Mouse (Mus musculus) ES-E14 (cell line): ENCODE measurements around the gene Ifih1. TPM values are rescaled to one million over a fixed set of nuclear protein-coding genes. Genes with fewer than 3 reads are reported as not detected.

Source experiments
- DNase-seq: peaks from one replicate; pipeline ENCODE4 v3.0.0-alpha.2; 2013; ENCODE audit warnings: low read depth, low spot score
- H3K27ac ChIP-seq: 2 replicates; pipeline ENCODE4 v1.5.1; 2012; ENCODE audit warnings: low read depth, mild to moderate bottlenecking, low read length, moderate library complexity, mixed read lengths; ENCODE audit not compliant: poor library complexity, insufficient read depth, severe bottlenecking
- H3K36me3 ChIP-seq: 2 replicates; pipeline ENCODE4 v1.6.1; 2012; ENCODE audit warnings: mild to moderate bottlenecking, low read length, moderate library complexity, mixed read lengths; ENCODE audit not compliant: control insufficient read depth, poor library complexity, insufficient read depth, severe bottlenecking
- H3K4me1 ChIP-seq, 2 experiments: fragments of 150-350 bp in 1 of 2; sonication (generic) in 1 of 2; 2 replicates each; pipeline ENCODE4 v1.6.1; 2012; ENCODE audit warnings: low read length in 2 of 2, mild to moderate bottlenecking in 1 of 2, mixed read lengths in 1 of 2; ENCODE audit not compliant: control insufficient read depth in 2 of 2, insufficient read depth in 2 of 2, poor library complexity in 1 of 2
- H3K4me3 ChIP-seq, 2 experiments: fragments of 150-350 bp in 1 of 2; sonication (generic) in 1 of 2; 2 replicates each; pipeline ENCODE4 v1.5.1; 2012; ENCODE audit warnings: low read length in 2 of 2, low read depth in 1 of 2, mild to moderate bottlenecking in 1 of 2, mixed read lengths in 1 of 2; ENCODE audit not compliant: insufficient read depth in 1 of 2, poor library complexity in 1 of 2, severe bottlenecking in 1 of 2
- H3K9ac ChIP-seq: 2 replicates; pipeline ENCODE4 v1.6.1; 2012; ENCODE audit warnings: low read depth, mild to moderate bottlenecking, low read length, mixed read lengths; ENCODE audit not compliant: poor library complexity, insufficient read depth, severe bottlenecking
- H3K9me3 ChIP-seq: fragments of 150-350 bp; sonication (generic); 2 replicates; pipeline ENCODE4 v1.6.1; 2012; ENCODE audit warnings: low read depth, mild to moderate bottlenecking, low read length; ENCODE audit not compliant: control insufficient read depth, insufficient read depth
- CHD2 ChIP-seq: IDR thresholded peaks from 2 replicates; pipeline ENCODE4 v1.6.1; 2014; ENCODE audit warnings: mild to moderate bottlenecking, low read depth, low read length, inconsistent platforms
- HCFC1 ChIP-seq: IDR thresholded peaks from 2 replicates; pipeline ENCODE4 v1.6.1; 2012; ENCODE audit warnings: low read length, inconsistent platforms, borderline replicate concordance; ENCODE audit not compliant: insufficient read depth
- MAFK ChIP-seq: IDR thresholded peaks from 2 replicates; pipeline ENCODE4 v1.6.1; 2014; ENCODE audit warnings: mild to moderate bottlenecking, low read depth, low read length, inconsistent platforms; ENCODE audit not compliant: insufficient read depth
- ZC3H11A ChIP-seq: IDR thresholded peaks from 2 replicates; pipeline ENCODE4 v1.6.1; 2012; ENCODE audit warnings: low read depth, mild to moderate bottlenecking, inconsistent platforms, low read length, borderline replicate concordance
- ZNF384 ChIP-seq: IDR thresholded peaks from 2 replicates; pipeline ENCODE4 v1.6.1; 2012; ENCODE audit warnings: low read depth, low read length, inconsistent platforms
- in situ Hi-C, 2 experiments: fragments of 600-800 bp; cut with MboI; formaldehyde crosslinking; loops; one replicate each; pipeline ENCODE4 v1.15.1; 2025; ENCODE audit warnings: low sequenced_read_pairs in 2 of 2, inconsistent platforms in 1 of 2; ENCODE audit not compliant: unreplicated experiment in 2 of 2
- total RNA-seq: library from RNA; depleted of rRNA; stranded (reverse); fragments of 300-350 nt; gene quantifications from 2 replicates; pipeline ENCODE4 v1.2.3, GENCODE M21; 2012

The Ifih1 gene
- total RNA-seq, 1 experiment = 0.13 TPM

DNA sequence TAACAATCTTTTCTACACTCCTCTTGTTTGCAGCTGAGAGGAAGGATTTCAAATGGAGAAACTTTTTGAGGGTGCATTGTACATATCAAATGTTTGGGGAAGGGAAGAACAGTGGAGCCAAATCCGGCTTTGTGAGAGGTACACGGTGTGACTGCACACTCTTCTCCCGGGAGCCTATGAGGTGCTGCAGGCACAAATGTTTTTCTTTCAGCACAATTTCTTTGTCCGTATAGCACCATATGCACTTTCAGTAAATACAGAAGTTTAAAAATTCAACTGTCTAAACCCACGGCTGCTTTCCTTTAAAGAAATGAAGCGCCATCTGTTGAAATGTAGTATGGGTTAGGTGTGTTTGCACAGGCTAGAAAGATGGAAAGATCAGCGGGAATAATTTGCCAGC lies 71.8 kb downstream of the Ifih1 start:
- Histone ChIP-seq H3K36me3 (no peaks in the 10 kb centered on the region), H3K4me1 (no peaks in the 10 kb centered on the region), H3K9me3 (no peaks in the 10 kb centered on the region), H3K4me3 (no peak overlapping the region), H3K27ac (no peak overlapping the region), H3K9ac (no peak overlapping the region)
- in situ Hi-C loops = no loop called here
- DNase-seq = no peak
- no peak for TF ChIP-seq ZC3H11A
- no peak for TF ChIP-seq ZNF384
- no peak for TF ChIP-seq CHD2
- no peak for TF ChIP-seq MAFK
- TF ChIP-seq HCFC1 = no peak

DNA sequence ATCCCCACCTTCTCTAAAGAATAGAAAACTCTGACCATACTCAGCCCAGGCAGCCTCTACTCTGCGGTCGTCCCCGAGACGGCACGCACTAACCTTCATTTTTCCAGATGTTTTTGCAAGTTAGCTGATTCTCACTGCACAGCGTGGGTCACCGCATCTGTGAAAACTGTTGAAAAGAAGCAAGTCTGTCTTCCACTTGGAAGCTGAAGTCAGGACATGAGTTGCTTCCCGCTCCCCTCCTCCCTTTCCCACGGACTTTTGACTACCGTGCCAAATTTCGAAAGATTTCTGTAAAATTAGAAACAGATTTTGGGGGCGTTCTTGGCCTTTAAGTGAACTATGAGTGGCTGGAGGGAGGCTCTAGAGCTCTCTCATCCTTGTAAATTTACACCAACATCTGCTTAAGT lies 72.3 kb downstream of the Ifih1 start, which contains the start of gene Fap:
TSS of gene Fap (minus strand) at position 323 of the 407 bp plus-strand sequence.
- no peak for DNase-seq
- Histone ChIP-seq H3K9ac (no peak within 1 kb of the TSS), H3K27ac (no peak within 1 kb of the TSS)

DNA sequence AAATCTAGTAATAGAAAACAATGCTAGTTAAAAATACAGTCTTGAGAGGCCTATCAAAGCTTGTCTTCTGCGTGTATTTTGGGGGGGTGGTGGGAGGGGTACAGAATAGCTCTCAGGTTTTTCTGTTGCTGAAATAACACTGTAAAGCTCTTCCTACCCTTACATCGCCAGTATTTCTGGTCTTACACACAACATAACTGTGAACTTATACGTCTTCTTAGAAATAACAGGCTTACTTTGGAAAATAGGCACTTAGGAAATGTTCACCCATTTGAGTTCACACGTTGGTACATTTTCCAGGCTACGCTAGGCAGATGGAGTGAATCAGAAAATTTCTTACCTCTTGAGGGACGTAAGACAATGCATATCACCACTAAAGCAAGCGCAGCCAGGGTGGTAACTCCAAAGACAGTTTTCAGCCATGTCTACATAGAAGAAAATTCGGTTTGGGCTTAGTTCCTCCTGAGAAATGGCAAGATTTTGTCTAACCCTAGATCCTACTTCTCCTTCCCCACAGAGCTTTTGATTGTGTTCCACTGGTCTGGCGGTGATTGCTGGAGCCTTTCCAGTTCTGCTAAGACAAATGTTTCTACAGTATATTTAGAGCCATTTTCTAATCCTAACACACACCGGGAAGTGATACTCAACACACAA lies 72.8 kb downstream of the Ifih1 start:
- TF ChIP-seq ZNF384 (no peak), HCFC1 (no peak), ZC3H11A (no peak), MAFK (no peak)
- DNase-seq = no peak
- H3K36me3 ChIP-seq = no peaks in the 10 kb centered on the region
- no peak overlapping the region for H3K27ac ChIP-seq
- in situ Hi-C loops = no loop called here
- H3K9ac ChIP-seq = no peak overlapping the region
- no peaks in the 10 kb centered on the region for H3K4me1 ChIP-seq
- H3K4me3 ChIP-seq = no peak overlapping the region
- H3K9me3 ChIP-seq = no peaks in the 10 kb centered on the region

More for the DNA sequence above, 72.3 kb downstream of the Ifih1 start, which contains the start of gene Fap:
- Histone ChIP-seq H3K4me3 (no peak within 1 kb of the TSS), H3K36me3 (no peaks in the 10 kb centered on the region), H3K9me3 (no peaks in the 10 kb centered on the region), H3K4me1 (no peaks in the 10 kb centered on the region)
- in situ Hi-C loops = no loop called here
- no peak for TF ChIP-seq MAFK
- TF ChIP-seq ZNF384 = no peak
- TF ChIP-seq ZC3H11A = no peak
- no peak for TF ChIP-seq HCFC1
- no peak for TF ChIP-seq CHD2

DNA sequence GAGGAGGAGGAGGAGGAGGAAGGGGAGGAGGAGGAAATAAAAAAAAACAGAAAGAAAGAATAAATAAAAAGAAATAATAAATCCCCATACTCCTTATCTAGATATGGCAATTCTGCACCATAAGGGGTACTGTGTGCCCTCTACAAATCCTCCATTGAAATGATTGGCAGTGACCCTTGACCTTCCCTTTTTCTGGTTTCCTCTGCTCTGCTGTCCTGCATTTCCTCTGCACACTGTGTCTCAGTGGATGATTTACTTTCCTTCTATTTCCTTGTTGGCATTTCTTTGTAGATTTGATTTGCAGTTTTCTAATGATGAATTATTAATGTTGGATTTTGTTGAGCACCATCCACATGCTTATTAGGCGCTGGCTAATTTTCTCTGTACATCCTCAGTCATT lies 81.4 kb downstream of the Ifih1 start:
- in situ Hi-C loops = no loop called here
- no peak overlapping the region for H3K27ac ChIP-seq
- TF ChIP-seq MAFK = no peak
- no peak for TF ChIP-seq HCFC1
- TF ChIP-seq CHD2 = no peak
- no peaks in the 10 kb centered on the region for H3K9me3 ChIP-seq
- no peak overlapping the region for H3K4me3 ChIP-seq
- H3K4me1 ChIP-seq = no peaks in the 10 kb centered on the region
- H3K9ac ChIP-seq = no peak overlapping the region
- DNase-seq = no peak
- no peaks in the 10 kb centered on the region for H3K36me3 ChIP-seq
